Mouse (Mus musculus) brain, embryonic 18.5 days (tissue): ENCODE data around the gene Acaa1a.

Source experiments
- DNase-seq: peaks from one replicate; pipeline ENCODE4 v3.0.0-alpha.2; 2012; ENCODE audit warnings: low read depth, low spot score

Gene Acaa1a

GRCm38 (mm10) chr9:119339558-119340211, at the start of gene Acaa1a:
Gene Acaa1a (plus strand): TSS chr9:119339676.
- DNase-seq: no peak

GRCm38 (mm10) chr9:119290791-119291190, 48.7 kb upstream of the Acaa1a start:
- DNase-seq: no peak

GRCm38 (mm10) chr9:119297696-119298095, 41.8 kb upstream of the Acaa1a start:
- DNase-seq: no peak

GRCm38 (mm10) chr9:119298563-119298962, 40.9 kb upstream of the Acaa1a start:
- no peak for DNase-seq

GRCm38 (mm10) chr9:119305863-119306262, 33.6 kb upstream of the Acaa1a start:
- no peak for DNase-seq

GRCm38 (mm10) chr9:119309067-119309466, 30.4 kb upstream of the Acaa1a start:
- DNase-seq: no peak

GRCm38 (mm10) chr9:119313096-119313495, 26.4 kb upstream of the Acaa1a start:
- DNase-seq: no peak

GRCm38 (mm10) chr9:119318891-119319290, 20.6 kb upstream of the Acaa1a start:
- no peak for DNase-seq

GRCm38 (mm10) chr9:119320446-119320845, 19.0 kb upstream of the Acaa1a start:
- no peak for DNase-seq

- DNase-seq: no peak
Measured at GRCm38 (mm10) chr9:119320946-119321345, 18.5 kb upstream of the Acaa1a start.

GRCm38 (mm10) chr9:119321392-119322229, 17.9 kb upstream of the Acaa1a start:
- no peak for DNase-seq

- DNase-seq: peak; percentile 99
Measured at GRCm38 (mm10) chr9:119322289-119323259, 16.9 kb upstream of the Acaa1a start, which contains the start of gene Oxsr1. Gene Oxsr1 (minus strand): TSS chr9:119322427.

GRCm38 (mm10) chr9:119323260-119323645, 16.2 kb upstream of the Acaa1a start:
- no peak for DNase-seq

- no peak for DNase-seq
Measured at GRCm38 (mm10) chr9:119324130-119324529, 15.3 kb upstream of the Acaa1a start.

- no peak for DNase-seq
Measured at GRCm38 (mm10) chr9:119328488-119328887, 11.0 kb upstream of the Acaa1a start.

- DNase-seq: no peak
Measured at GRCm38 (mm10) chr9:119330186-119330963, 9.1 kb upstream of the Acaa1a start.

- no peak for DNase-seq
Measured at GRCm38 (mm10) chr9:119334324-119334723, 5.2 kb upstream of the Acaa1a start.

GRCm38 (mm10) chr9:119334834-119335233, 4.6 kb upstream of the Acaa1a start:
- no peak for DNase-seq

- DNase-seq: no peak
Measured at GRCm38 (mm10) chr9:119335571-119335970, 3.9 kb upstream of the Acaa1a start.

GRCm38 (mm10) chr9:119337842-119338241, 1.6 kb upstream of the Acaa1a start:
- DNase-seq: no peak

- no peak for DNase-seq
Measured at GRCm38 (mm10) chr9:119338350-119338749, 1.1 kb upstream of the Acaa1a start.
